Mouse (Mus musculus) liver, postnatal 0 days (tissue): ENCODE data around the gene Igsf1. TPM values are rescaled to one million over a fixed set of nuclear protein-coding genes. Genes with fewer than 3 reads are reported as not detected.

Experiments
- ATAC-seq: fragments of 200-750 bp; cut with Nextera tagmentation; 2 replicates; pipeline ENCODE4 v1.8.0; 2017; ENCODE audit warnings: mild to moderate bottlenecking, moderate library complexity
- DNase-seq: peaks from one replicate; pipeline ENCODE4 v3.0.0-alpha.2; 2016
- H3K27ac ChIP-seq: fragments of 300-500 bp; sonication (generic); 2 replicates; pipeline ENCODE4 v1.5.1; 2014; ENCODE audit warnings: antibody characterized with exemption, moderate library complexity, mild to moderate bottlenecking, low read depth
- H3K27me3 ChIP-seq: fragments of 300-500 bp; sonication (generic); 2 replicates; pipeline ENCODE4 v1.6.1; 2014; ENCODE audit warnings: low read length, control low read depth, mixed read lengths; ENCODE audit not compliant: insufficient read depth
- H3K36me3 ChIP-seq: fragments of 300-500 bp; sonication (generic); replicated peaks from 2 replicates; pipeline ENCODE4 v1.6.1; 2014; ENCODE audit warnings: mild to moderate bottlenecking, control low read depth, low read length, moderate library complexity, mixed read lengths; ENCODE audit not compliant: insufficient read depth
- H3K4me1 ChIP-seq: fragments of 300-500 bp; sonication (generic); 2 replicates; pipeline ENCODE4 v1.6.1; 2014; ENCODE audit warnings: antibody characterized with exemption, mild to moderate bottlenecking, control low read depth; ENCODE audit not compliant: insufficient read depth
- H3K4me2 ChIP-seq: fragments of 300-500 bp; sonication (generic); 2 replicates; pipeline ENCODE4 v1.6.1; 2014; ENCODE audit warnings: low read depth, mild to moderate bottlenecking, low read length, moderate library complexity, mixed read lengths
- H3K4me3 ChIP-seq: fragments of 300-500 bp; sonication (generic); 2 replicates; pipeline ENCODE4 v1.5.1; 2014; ENCODE audit warnings: low read depth, low read length
- H3K9ac ChIP-seq: fragments of 300-500 bp; sonication (generic); replicated peaks from 2 replicates; pipeline ENCODE4 v1.6.1; 2014; ENCODE audit warnings: mild to moderate bottlenecking, moderate library complexity
- H3K9me3 ChIP-seq: fragments of 300-500 bp; sonication (generic); 2 replicates; pipeline ENCODE4 v1.6.1; 2016; ENCODE audit warnings: mild to moderate bottlenecking, control low read depth, low read length, mixed read lengths
- CTCF ChIP-seq: sonication (generic); IDR thresholded peaks from 2 replicates; pipeline ENCODE4 v1.5.1; 2016; ENCODE audit warnings: antibody characterized with exemption, low read depth
- EP300 ChIP-seq: IDR thresholded peaks from 2 replicates; pipeline ENCODE4 v1.6.1; 2016; ENCODE audit warnings: antibody characterized with exemption, low read depth, mild to moderate bottlenecking
- WGBS: fragments of 180-500 bp; shearing (Covaris S2); extraction: QIAGEN DNeasy Blood & Tissue Kit; methylation state at CpG from one replicate; pipeline ENCODE4 v1.1.7; 2014; ENCODE audit not compliant: insufficient replicate concordance; 5-methylcytosine and 5-hydroxymethylcytosine counted together
- polyA plus RNA-seq: library from polyadenylated mRNA; unstranded; fragments of >200 nt; fragmentation: Nextera tagmentation; extraction: Ambion mirVana; gene quantifications from 2 replicates; pipeline ENCODE4 v1.2.1, GENCODE M21; 2015

The Igsf1 gene
- 6.8 and 7.7 TPM in 2 replicates for polyA plus RNA-seq

- Histone ChIP-seq H3K4me3 (peak within 1 kb of the TSS; percentile 36), H3K4me1 (no peaks in the 10 kb centered on the region), H3K9ac (peak within 1 kb of the TSS; percentile 11; the same call in 1 of the 2 replicates), H3K27me3 (no peaks in the 10 kb centered on the region), H3K36me3 (no peaks in the 10 kb centered on the region), H3K9me3 (no peaks in the 10 kb centered on the region), H3K4me2 (peak within 1 kb of the TSS; percentile 59), H3K27ac (no peak within 1 kb of the TSS)
- TF ChIP-seq CTCF (no peak), EP300 (no peak)
- peak; percentile 51 for DNase-seq
- WGBS: 22% methylated on average over 23 of the region's 28 CpGs
- peak; percentile 99 for ATAC-seq
These were observed at the start of gene Igsf1 for GRCm38 (mm10) chrX:49797213-49798019. TSS of gene Igsf1 (minus strand) at chrX:49797749.

DNA sequence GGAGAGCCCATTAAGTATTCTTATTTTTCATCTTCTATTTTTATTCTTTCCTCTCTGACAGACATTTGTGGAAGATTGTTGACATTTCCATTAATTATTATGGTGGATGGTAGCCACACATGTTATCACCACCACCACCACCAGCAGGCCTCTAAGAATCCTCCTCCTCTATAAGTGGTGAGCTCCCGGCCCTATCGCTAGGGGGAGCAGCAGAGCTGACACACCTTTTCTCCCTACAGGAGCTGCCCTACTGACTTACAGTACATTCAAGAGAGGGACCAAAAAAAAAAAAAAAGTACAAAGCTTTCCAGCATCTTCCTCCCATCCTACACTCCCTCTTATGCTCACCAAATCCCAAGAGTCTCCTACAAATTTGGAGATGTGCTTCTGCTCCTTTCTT, 26.7 kb downstream of the Igsf1 start:
- WGBS: 4% methylated on average over 2 of the region's 2 CpGs
- H3K36me3 ChIP-seq: no peaks in the 10 kb centered on the region
- TF ChIP-seq EP300: no peak
- TF ChIP-seq CTCF: peak; percentile 38
- no peak overlapping the region for H3K4me3 ChIP-seq
- H3K9ac ChIP-seq: no peak overlapping the region
- no peak overlapping the region for H3K4me2 ChIP-seq
- H3K4me1 ChIP-seq: no peaks in the 10 kb centered on the region
- H3K27me3 ChIP-seq: no peaks in the 10 kb centered on the region
- ATAC-seq (no peak), DNase-seq (peak; percentile 15)
- no peak overlapping the region for H3K27ac ChIP-seq
- H3K9me3 ChIP-seq: no peaks in the 10 kb centered on the region

- TF ChIP-seq CTCF (no peak), EP300 (no peak)
- Histone ChIP-seq H3K9me3 (no peaks in the 10 kb centered on the region), H3K4me1 (no peaks in the 10 kb centered on the region), H3K4me2 (no peak overlapping the region), H3K36me3 (no peaks in the 10 kb centered on the region), H3K27ac (no peak overlapping the region), H3K4me3 (no peak overlapping the region), H3K9ac (no peak overlapping the region), H3K27me3 (no peaks in the 10 kb centered on the region)
- WGBS: 45% methylated on average over 5 of the region's 5 CpGs
- DNase-seq: no peak
- ATAC-seq: no peak
These were observed 52.4 kb downstream of the Igsf1 start for GRCm38 (mm10) chrX:49745192-49745591.

DNA sequence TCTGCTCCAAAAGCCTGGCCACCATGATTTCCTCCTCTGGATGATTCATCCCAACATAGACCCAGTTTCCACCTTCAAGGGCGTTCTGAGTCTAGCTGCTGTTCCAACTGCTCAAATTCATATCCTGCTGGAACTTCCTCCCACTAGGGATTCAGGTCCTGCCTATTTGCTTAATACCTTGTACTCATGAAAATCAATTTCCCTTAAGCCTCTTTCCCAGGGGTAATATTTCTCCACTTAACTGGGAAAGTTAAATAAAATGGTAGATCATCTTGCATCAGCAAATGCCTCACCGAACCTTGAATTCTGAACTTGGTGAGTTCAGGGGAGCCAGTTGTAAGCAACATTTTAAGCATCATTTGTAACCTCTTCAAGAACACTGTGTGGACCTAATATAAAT, 62.6 kb downstream of the Igsf1 start, which contains the start of gene Olfr1321:
Gene Olfr1321 (minus strand): TSS at position 101 of the 400 bp plus-strand sequence.
- Histone ChIP-seq H3K4me3 (no peak within 1 kb of the TSS), H3K27ac (no peak within 1 kb of the TSS), H3K36me3 (no peaks in the 10 kb centered on the region), H3K4me1 (no peaks in the 10 kb centered on the region), H3K9ac (no peak within 1 kb of the TSS), H3K9me3 (no peaks in the 10 kb centered on the region), H3K4me2 (no peak within 1 kb of the TSS), H3K27me3 (no peaks in the 10 kb centered on the region)
- TF ChIP-seq EP300 (no peak), CTCF (no peak)
- ATAC-seq (no peak), DNase-seq (no peak)
- 62% methylated on average over 2 of the region's 2 CpGs for WGBS

Other genes starting within 250 kb of the Igsf1 start
- not detected in 2 replicates for gene Olfr1320, start 125.4 kb downstream of the Igsf1 start, polyA plus RNA-seq
- not detected in 2 replicates for gene Olfr1321, start 62.7 kb downstream of the Igsf1 start, polyA plus RNA-seq
- not detected in 2 replicates for gene Olfr1322, start 93.7 kb upstream of the Igsf1 start, polyA plus RNA-seq
- not detected in 2 replicates for gene Olfr1323, start 221.6 kb upstream of the Igsf1 start, polyA plus RNA-seq